Comparison of ENCODE assay signal across 27 mouse cellular contexts in the genomic region with DNA sequence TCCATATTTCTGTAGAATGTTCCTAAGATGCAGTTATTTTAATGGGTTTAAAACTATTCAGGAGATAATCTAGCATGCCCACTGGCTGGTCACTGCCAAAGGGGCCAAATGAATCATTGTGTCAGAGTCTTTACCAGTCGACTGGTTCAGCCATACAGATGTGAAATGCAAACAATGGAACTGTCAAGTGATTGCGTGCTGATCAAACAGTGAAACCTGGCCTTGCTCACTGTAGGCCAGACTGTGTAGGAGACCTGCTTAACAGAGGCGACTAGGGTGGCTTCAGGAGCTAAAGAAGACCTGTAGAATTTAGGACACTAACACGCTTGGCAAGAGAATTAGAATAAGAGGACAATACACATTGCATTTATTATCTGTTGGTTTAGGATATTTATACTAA.
A peak's percentile ranks its signal among the peaks of the same experiment; 100 is the strongest.
DNase-seq lines count a peak whose midpoint lies in the region; ATAC-seq and TF ChIP-seq lines count a peak whose summit lies in the region.
"Had no signal": no experiment of that assay in that cellular context is flagged by ENCODE, and none has a peak within 500 bp of the region (broad histone marks: within the 10 kb centered on the region; RNA-seq: fewer than 3 reads in every experiment).

No protein-coding gene starts in this region.

- H3K27me3 ChIP-seq in liver, adult 2 months (ENCODE audit: control insufficient read depth, insufficient read depth, low read length) = no peaks in the 10 kb centered on the region
- H3K27me3 ChIP-seq in liver, embryonic 11.5 days (replicated peaks; ENCODE audit: control insufficient read depth, insufficient read depth, low read length) = no peaks in the 10 kb centered on the region
- H3K27me3 ChIP-seq in midbrain, embryonic 13.5 days = no peaks in the 10 kb centered on the region
- H3K27me3 ChIP-seq in midbrain, postnatal 0 days (ENCODE audit: insufficient read depth, low read length) = no peaks in the 10 kb centered on the region
- H3K27me3 ChIP-seq in neural tube, embryonic 14.5 days (ENCODE audit: control insufficient read depth, insufficient read depth, low read length) = no peaks in the 10 kb centered on the region
- H3K27me3 ChIP-seq: forebrain, embryonic 15.5 days; heart, embryonic 15.5 days; liver, embryonic 13.5 days; midbrain, embryonic 15.5 days had no signal

- no peaks in the 10 kb centered on the region for H3K79me2 ChIP-seq in liver, adult 2 months (ENCODE audit: control insufficient read depth, insufficient read depth, low read length)

- WGBS in liver, adult 2 months = 28% methylated on average over 4 of the region's 4 CpGs
- 58% methylated on average over 4 of the region's 4 CpGs for WGBS in liver, embryonic 11.5 days
- WGBS in midbrain, embryonic 13.5 days = 28% methylated on average over 4 of the region's 4 CpGs
- WGBS in midbrain, postnatal 0 days = 29% methylated on average over 4 of the region's 4 CpGs
- 27% methylated on average over 4 of the region's 4 CpGs for WGBS in neural tube, embryonic 14.5 days

- DNase-seq in embryo, embryonic 10 days (ENCODE audit: low spot score) = peak; percentile 43
- no peak for DNase-seq in embryo, embryonic 9.5 days (ENCODE audit: extremely low spot score)
- DNase-seq in liver, adult 2 months (ENCODE audit: extremely low read depth, low read depth, low spot score) = peak; percentile 47
- DNase-seq in liver, embryonic 11.5 days (ENCODE audit: low spot score) = no peak
- DNase-seq in midbrain, postnatal 0 days (ENCODE audit: low spot score) = no peak
- DNase-seq in thymus, postnatal 10 days (ENCODE audit: low spot score in 2 of 2) = no peak
- DNase-seq: adrenal gland, postnatal 10 days; cerebellum, adult 18-20 months; cerebellum, postnatal 25 days; heart, postnatal 36 days; kidney, adult 11 months; kidney, postnatal 10 days; liver, embryonic 13.5 days; right cerebral cortex, postnatal 25 days; spleen, adult 18-20 months; thymus, postnatal 4 days had no signal

- no peaks in the 10 kb centered on the region for H3K9me3 ChIP-seq in liver, embryonic 11.5 days (ENCODE audit: control insufficient read depth, low read length)
- no peaks in the 10 kb centered on the region for H3K9me3 ChIP-seq in midbrain, embryonic 13.5 days
- H3K9me3 ChIP-seq in midbrain, postnatal 0 days (ENCODE audit: low read length) = no peaks in the 10 kb centered on the region
- no peaks in the 10 kb centered on the region for H3K9me3 ChIP-seq in neural tube, embryonic 14.5 days (ENCODE audit: control insufficient read depth, low read length)
- H3K9me3 ChIP-seq: embryonic facial prominence, embryonic 10.5 days; forebrain, embryonic 15.5 days; heart, embryonic 15.5 days; limb, embryonic 10.5 days; liver, embryonic 13.5 days; midbrain, embryonic 15.5 days had no signal

- H3K4me1 ChIP-seq in liver, adult 2 months (ENCODE audit: control insufficient read depth, insufficient read depth, low read length) = 0 out of 2 replicates have a peak, but pooled peaks cover 2% of the 10 kb centered on the region
- no peaks in the 10 kb centered on the region; the same call in 1 of the 2 replicates for H3K4me1 ChIP-seq in liver, embryonic 11.5 days (replicated peaks; ENCODE audit: control insufficient read depth, insufficient read depth, low read length)
- H3K4me1 ChIP-seq in midbrain, embryonic 13.5 days (replicated peaks) = peaks cover 7% of the 10 kb centered on the region
- no peaks in the 10 kb centered on the region for H3K4me1 ChIP-seq in midbrain, postnatal 0 days (ENCODE audit: insufficient read depth, low read length)
- H3K4me1 ChIP-seq in neural tube, embryonic 14.5 days (ENCODE audit: control insufficient read depth, insufficient read depth, low read length) = 0 out of 2 replicates have a peak, but pooled peaks cover 3% of the 10 kb centered on the region
- H3K4me1 ChIP-seq: heart, embryonic 15.5 days had no signal

- ATAC-seq in liver, embryonic 11.5 days (replicated peaks; ENCODE audit: low FRiP score) = no peak
- ATAC-seq in midbrain, embryonic 13.5 days = peak; percentile 56; the same call in 1 of the 2 replicates
- no peak for ATAC-seq in midbrain, postnatal 0 days (ENCODE audit: low FRiP score)
- ATAC-seq in neural tube, embryonic 14.5 days (ENCODE audit: low read depth) = peak; percentile 31; the same call in 1 of the 2 replicates
- ATAC-seq: forebrain, embryonic 15.5 days; hindbrain, postnatal 0 days; midbrain, embryonic 15.5 days had no signal

- no peak overlapping the region for H3K4me2 ChIP-seq in liver, embryonic 11.5 days
- H3K4me2 ChIP-seq in midbrain, embryonic 13.5 days (replicated peaks) = no peak overlapping the region
- H3K4me2 ChIP-seq in midbrain, postnatal 0 days (ENCODE audit: low read depth, low read length, poor library complexity, severe bottlenecking) = no peak overlapping the region
- no peak overlapping the region for H3K4me2 ChIP-seq in neural tube, embryonic 14.5 days (ENCODE audit: low read depth, low read length)
- H3K4me2 ChIP-seq: forebrain, embryonic 15.5 days; heart, embryonic 15.5 days; liver, embryonic 13.5 days; midbrain, embryonic 15.5 days had no signal

- H3K27ac ChIP-seq in liver, adult 2 months (replicated peaks; ENCODE audit: insufficient read depth, low read depth, low read length) = no peak overlapping the region
- no peak overlapping the region for H3K27ac ChIP-seq in liver, embryonic 11.5 days (ENCODE audit: low read depth, low read length)
- no peak overlapping the region for H3K27ac ChIP-seq in midbrain, embryonic 13.5 days
- no peak overlapping the region for H3K27ac ChIP-seq in midbrain, postnatal 0 days (ENCODE audit: low read depth, low read length)
- no peak overlapping the region for H3K27ac ChIP-seq in neural tube, embryonic 14.5 days (ENCODE audit: low read depth, low read length)
- H3K27ac ChIP-seq: embryonic facial prominence, embryonic 10.5 days; forebrain, embryonic 15.5 days; heart, embryonic 15.5 days; hindbrain, postnatal 0 days; layer of hippocampus, adult 2 months; limb, embryonic 10.5 days; liver, embryonic 13.5 days; macrophage; midbrain, embryonic 15.5 days had no signal

- no peak for TF ChIP-seq POLR2A in liver, adult 2 months (IDR thresholded peaks at IDR 0.05; ENCODE audit: extremely low read depth, insufficient read depth, low read length)

- H3K4me3 ChIP-seq in liver, adult 2 months (ENCODE audit: insufficient read depth, low read depth, low read length) = no peak overlapping the region
- H3K4me3 ChIP-seq in liver, embryonic 11.5 days (ENCODE audit: low read depth, low read length) = no peak overlapping the region
- H3K4me3 ChIP-seq in midbrain, embryonic 13.5 days (replicated peaks) = no peak overlapping the region
- no peak overlapping the region for H3K4me3 ChIP-seq in midbrain, postnatal 0 days (ENCODE audit: low read depth, low read length)
- H3K4me3 ChIP-seq in neural tube, embryonic 14.5 days (ENCODE audit: low read depth, low read length) = no peak overlapping the region
- H3K4me3 ChIP-seq: embryonic facial prominence, embryonic 10.5 days; forebrain, embryonic 15.5 days; heart, embryonic 15.5 days; layer of hippocampus, adult 2 months; limb, embryonic 10.5 days; liver, embryonic 13.5 days; midbrain, embryonic 15.5 days; myocyte had no signal

- H3K9ac ChIP-seq in liver, adult 2 months (ENCODE audit: low read depth, low read length) = no peak overlapping the region
- H3K9ac ChIP-seq in liver, embryonic 11.5 days (ENCODE audit: low read depth, low read length) = no peak overlapping the region
- H3K9ac ChIP-seq in midbrain, embryonic 13.5 days (replicated peaks) = no peak overlapping the region
- no peak overlapping the region for H3K9ac ChIP-seq in midbrain, postnatal 0 days (replicated peaks; ENCODE audit: low read length, poor library complexity, severe bottlenecking)
- no peak overlapping the region for H3K9ac ChIP-seq in neural tube, embryonic 14.5 days (replicated peaks; ENCODE audit: low read depth, low read length)
- H3K9ac ChIP-seq: forebrain, embryonic 15.5 days; heart, embryonic 15.5 days; liver, embryonic 13.5 days; midbrain, embryonic 15.5 days had no signal

- no peak for TF ChIP-seq CTCF in liver, adult 2 months (IDR thresholded peaks at IDR 0.05; ENCODE audit: low read depth, low read length)
- no peak for TF ChIP-seq CTCF in midbrain, postnatal 0 days (IDR thresholded peaks at IDR 0.05)

- H3K36me3 ChIP-seq in liver, adult 2 months (ENCODE audit: control insufficient read depth, insufficient read depth, low read length) = no peaks in the 10 kb centered on the region
- no peaks in the 10 kb centered on the region for H3K36me3 ChIP-seq in liver, embryonic 11.5 days (ENCODE audit: control insufficient read depth, insufficient read depth, low read length)
- H3K36me3 ChIP-seq in midbrain, embryonic 13.5 days = no peaks in the 10 kb centered on the region
- H3K36me3 ChIP-seq in midbrain, postnatal 0 days (ENCODE audit: insufficient read depth, low read length) = no peaks in the 10 kb centered on the region
- H3K36me3 ChIP-seq in neural tube, embryonic 14.5 days (ENCODE audit: control insufficient read depth, insufficient read depth, low read length) = no peaks in the 10 kb centered on the region
- H3K36me3 ChIP-seq: embryonic facial prominence, embryonic 10.5 days; forebrain, embryonic 15.5 days; heart, embryonic 15.5 days; limb, embryonic 10.5 days; liver, embryonic 13.5 days; midbrain, embryonic 15.5 days had no signal

Comparison
In these comparisons a context has a peak if more than half of its experiments do, and no peak if none do; other contexts are left out.
1. DNase-seq: peak in embryo, embryonic 10 days (single experiment) and liver, adult 2 months (single experiment); none in embryo, embryonic 9.5 days (single experiment), liver, embryonic 11.5 days (single experiment), midbrain, postnatal 0 days (single experiment) and thymus, postnatal 10 days (0 of 2).
2. ATAC-seq: peak in midbrain, embryonic 13.5 days (single experiment) and neural tube, embryonic 14.5 days (single experiment); none in liver, embryonic 11.5 days (single experiment) and midbrain, postnatal 0 days (single experiment).